Mouse (Mus musculus): ENCODE data around the gene Pde4a. TPM values are rescaled to one million over a fixed set of nuclear protein-coding genes. Genes with fewer than 3 reads are reported as not detected.

Pde4a gene
- polyA plus RNA-seq, 1 experiment = 9.5 TPM

GRCm38 (mm10) chr9:21135329-21135890, 30.1 kb upstream of the Pde4a start:
- Histone ChIP-seq H3K27me3 (ENCODE audit: control insufficient read depth, insufficient read depth, low read length, poor library complexity, severe bottlenecking) (no peaks in the 10 kb centered on the region), H3K9me3 (replicated peaks; ENCODE audit: control insufficient read depth, insufficient read depth, low read length, poor library complexity, severe bottlenecking) (no peaks in the 10 kb centered on the region), H3K4me3 (ENCODE audit: low read depth, low read length) (no peak overlapping the region), H3K27ac (ENCODE audit: insufficient read depth, low read length) (no peak overlapping the region), H3K4me1 (ENCODE audit: control insufficient read depth, insufficient read depth, low read length) (no peaks in the 10 kb centered on the region), H3K9ac (ENCODE audit: low read depth, poor library complexity, severe bottlenecking) (no peak overlapping the region), H3K36me3 (ENCODE audit: control insufficient read depth, insufficient read depth, low read length, poor library complexity, severe bottlenecking) (peaks cover 10% of the 10 kb centered on the region)
- TF ChIP-seq CTCF (IDR thresholded peaks at IDR 0.05; ENCODE audit: low read depth, low read length) (no peak), POLR2A (IDR thresholded peaks at IDR 0.05; ENCODE audit: insufficient read depth, low read length) (no peak), EP300 (IDR thresholded peaks at IDR 0.05; ENCODE audit: insufficient read depth, low read depth, low read length) (no peak)

DNA sequence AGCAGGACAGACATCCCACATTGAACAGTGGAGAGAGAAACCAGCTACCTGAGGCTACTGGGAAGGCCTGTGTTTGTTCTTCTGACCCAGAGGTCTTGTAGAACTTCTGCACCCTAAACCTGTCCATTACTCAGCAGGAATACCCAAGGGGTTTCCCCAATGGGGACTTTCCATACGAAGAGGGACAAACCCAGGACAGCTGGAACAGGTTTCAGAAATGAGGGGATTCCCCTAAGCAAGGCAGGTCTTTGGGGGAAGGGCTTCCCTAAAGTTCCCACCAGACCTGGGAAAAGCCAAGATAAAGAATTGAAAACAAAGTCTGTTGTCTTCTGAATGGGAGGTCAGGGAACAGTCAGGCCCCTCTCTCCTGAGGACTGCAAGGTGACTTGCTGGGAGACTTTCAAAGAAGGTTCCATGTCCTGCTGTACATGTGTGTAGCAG, 29.6 kb upstream of the Pde4a start:
- Histone ChIP-seq H3K9me3 (replicated peaks; ENCODE audit: control insufficient read depth, insufficient read depth, low read length, poor library complexity, severe bottlenecking) (no peaks in the 10 kb centered on the region), H3K27ac (ENCODE audit: insufficient read depth, low read length) (no peak overlapping the region), H3K36me3 (ENCODE audit: control insufficient read depth, insufficient read depth, low read length, poor library complexity, severe bottlenecking) (peaks cover 16% of the 10 kb centered on the region), H3K4me1 (ENCODE audit: control insufficient read depth, insufficient read depth, low read length) (no peaks in the 10 kb centered on the region), H3K27me3 (ENCODE audit: control insufficient read depth, insufficient read depth, low read length, poor library complexity, severe bottlenecking) (no peaks in the 10 kb centered on the region), H3K4me3 (ENCODE audit: low read depth, low read length) (no peak overlapping the region), H3K9ac (ENCODE audit: low read depth, poor library complexity, severe bottlenecking) (no peak overlapping the region)
- TF ChIP-seq EP300 (IDR thresholded peaks at IDR 0.05; ENCODE audit: insufficient read depth, low read depth, low read length) (no peak), CTCF (IDR thresholded peaks at IDR 0.05; ENCODE audit: low read depth, low read length) (no peak), POLR2A (IDR thresholded peaks at IDR 0.05; ENCODE audit: insufficient read depth, low read length) (no peak)

DNA sequence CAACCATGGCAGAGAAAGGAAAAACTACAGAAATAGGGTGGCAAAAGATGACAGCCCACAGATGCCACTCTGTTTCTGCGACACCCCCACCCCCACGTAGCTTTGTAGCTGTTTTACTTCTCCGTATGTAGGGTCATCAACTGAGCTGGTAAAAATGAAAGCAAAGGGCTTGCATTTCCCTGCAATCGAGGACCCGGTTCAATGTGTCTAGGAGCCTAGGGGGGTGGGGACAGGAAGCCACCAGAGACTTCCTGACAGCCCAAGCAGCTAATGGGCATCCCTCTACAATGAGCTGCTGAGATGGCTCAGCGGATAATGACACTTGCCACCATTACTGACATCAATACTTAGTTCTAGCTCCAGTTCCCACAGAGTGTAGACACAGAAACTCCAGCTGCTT, 29.1 kb upstream of the Pde4a start:
- H3K9ac ChIP-seq (ENCODE audit: low read depth, poor library complexity, severe bottlenecking) = no peak overlapping the region
- no peak overlapping the region for H3K4me3 ChIP-seq (ENCODE audit: low read depth, low read length)
- H3K9me3 ChIP-seq (replicated peaks; ENCODE audit: control insufficient read depth, insufficient read depth, low read length, poor library complexity, severe bottlenecking) = no peaks in the 10 kb centered on the region
- peaks cover 20% of the 10 kb centered on the region for H3K36me3 ChIP-seq (ENCODE audit: control insufficient read depth, insufficient read depth, low read length, poor library complexity, severe bottlenecking)
- no peaks in the 10 kb centered on the region for H3K4me1 ChIP-seq (ENCODE audit: control insufficient read depth, insufficient read depth, low read length)
- H3K27me3 ChIP-seq (ENCODE audit: control insufficient read depth, insufficient read depth, low read length, poor library complexity, severe bottlenecking) = no peaks in the 10 kb centered on the region
- H3K27ac ChIP-seq (ENCODE audit: insufficient read depth, low read length) = no peak overlapping the region
- no peak for TF ChIP-seq POLR2A (IDR thresholded peaks at IDR 0.05; ENCODE audit: insufficient read depth, low read length)
- no peak for TF ChIP-seq CTCF (IDR thresholded peaks at IDR 0.05; ENCODE audit: low read depth, low read length)
- no peak for TF ChIP-seq EP300 (IDR thresholded peaks at IDR 0.05; ENCODE audit: insufficient read depth, low read depth, low read length)

DNA sequence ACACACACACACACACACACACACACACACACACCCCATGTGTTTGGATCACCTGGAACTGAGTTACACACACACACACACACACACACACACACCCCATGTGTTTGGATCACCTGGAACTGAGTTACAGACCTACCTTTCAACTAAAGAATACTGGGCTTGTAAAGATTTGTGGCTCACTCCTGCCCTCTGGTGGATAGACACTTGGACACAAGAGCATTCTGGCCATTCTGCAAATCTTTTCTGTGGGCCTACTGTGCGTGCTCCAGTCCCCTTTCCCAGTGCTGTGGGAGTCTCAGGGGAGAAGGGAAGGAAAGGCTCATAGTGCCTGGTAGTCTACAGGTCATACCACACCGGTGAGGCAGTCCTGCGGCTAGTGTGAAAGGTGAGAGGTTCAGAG, 28.3 kb upstream of the Pde4a start:
- H3K27ac ChIP-seq (ENCODE audit: insufficient read depth, low read length) = no peak overlapping the region
- H3K9ac ChIP-seq (ENCODE audit: low read depth, poor library complexity, severe bottlenecking) = no peak overlapping the region
- no peaks in the 10 kb centered on the region for H3K9me3 ChIP-seq (replicated peaks; ENCODE audit: control insufficient read depth, insufficient read depth, low read length, poor library complexity, severe bottlenecking)
- no peak for TF ChIP-seq EP300 (IDR thresholded peaks at IDR 0.05; ENCODE audit: insufficient read depth, low read depth, low read length)
- TF ChIP-seq POLR2A (IDR thresholded peaks at IDR 0.05; ENCODE audit: insufficient read depth, low read length) = no peak
- TF ChIP-seq CTCF (IDR thresholded peaks at IDR 0.05; ENCODE audit: low read depth, low read length) = peak; percentile 44
- no peaks in the 10 kb centered on the region for H3K4me1 ChIP-seq (ENCODE audit: control insufficient read depth, insufficient read depth, low read length)
- H3K4me3 ChIP-seq (ENCODE audit: low read depth, low read length) = no peak overlapping the region
- H3K36me3 ChIP-seq (ENCODE audit: control insufficient read depth, insufficient read depth, low read length, poor library complexity, severe bottlenecking) = peaks cover 25% of the 10 kb centered on the region
- H3K27me3 ChIP-seq (ENCODE audit: control insufficient read depth, insufficient read depth, low read length, poor library complexity, severe bottlenecking) = no peaks in the 10 kb centered on the region

GRCm38 (mm10) chr9:21138386-21138785, 27.1 kb upstream of the Pde4a start:
- Histone ChIP-seq H3K4me1 (ENCODE audit: control insufficient read depth, insufficient read depth, low read length) (no peaks in the 10 kb centered on the region), H3K27ac (ENCODE audit: insufficient read depth, low read length) (no peak overlapping the region), H3K9ac (ENCODE audit: low read depth, poor library complexity, severe bottlenecking) (no peak overlapping the region), H3K9me3 (replicated peaks; ENCODE audit: control insufficient read depth, insufficient read depth, low read length, poor library complexity, severe bottlenecking) (no peaks in the 10 kb centered on the region), H3K36me3 (ENCODE audit: control insufficient read depth, insufficient read depth, low read length, poor library complexity, severe bottlenecking) (peaks cover 25% of the 10 kb centered on the region), H3K27me3 (ENCODE audit: control insufficient read depth, insufficient read depth, low read length, poor library complexity, severe bottlenecking) (no peaks in the 10 kb centered on the region), H3K4me3 (ENCODE audit: low read depth, low read length) (no peak overlapping the region)
- no peak for TF ChIP-seq POLR2A (IDR thresholded peaks at IDR 0.05; ENCODE audit: insufficient read depth, low read length)
- TF ChIP-seq CTCF (IDR thresholded peaks at IDR 0.05; ENCODE audit: low read depth, low read length) = no peak
- no peak for TF ChIP-seq EP300 (IDR thresholded peaks at IDR 0.05; ENCODE audit: insufficient read depth, low read depth, low read length)

- no peak overlapping the region for H3K9ac ChIP-seq (ENCODE audit: low read depth, poor library complexity, severe bottlenecking)
- no peak overlapping the region for H3K27ac ChIP-seq (ENCODE audit: insufficient read depth, low read length)
- no peak overlapping the region for H3K4me3 ChIP-seq (ENCODE audit: low read depth, low read length)
- H3K9me3 ChIP-seq (replicated peaks; ENCODE audit: control insufficient read depth, insufficient read depth, low read length, poor library complexity, severe bottlenecking) = no peaks in the 10 kb centered on the region
- H3K27me3 ChIP-seq (ENCODE audit: control insufficient read depth, insufficient read depth, low read length, poor library complexity, severe bottlenecking) = no peaks in the 10 kb centered on the region
- TF ChIP-seq CTCF (IDR thresholded peaks at IDR 0.05; ENCODE audit: low read depth, low read length) = no peak
- no peak for TF ChIP-seq EP300 (IDR thresholded peaks at IDR 0.05; ENCODE audit: insufficient read depth, low read depth, low read length)
- no peak for TF ChIP-seq POLR2A (IDR thresholded peaks at IDR 0.05; ENCODE audit: insufficient read depth, low read length)
- H3K4me1 ChIP-seq (ENCODE audit: control insufficient read depth, insufficient read depth, low read length) = no peaks in the 10 kb centered on the region
- H3K36me3 ChIP-seq (ENCODE audit: control insufficient read depth, insufficient read depth, low read length, poor library complexity, severe bottlenecking) = peaks cover 35% of the 10 kb centered on the region
Measured at GRCm38 (mm10) chr9:21141922-21142321, 23.6 kb upstream of the Pde4a start.

Data from ES-Bruce4 (cell line).